Mouse (Mus musculus) erythroblast, embryonic 14.5 days (primary cell): Measurements from ENCODE around the gene Fam69a.

Experiments used
- GATA1 ChIP-seq: IDR thresholded peaks from 2 replicates; pipeline ENCODE4 v1.6.1; 2012; ENCODE audit warnings: low read length, inconsistent platforms, mixed read lengths
- TAL1 ChIP-seq: IDR thresholded peaks from 3 replicates; pipeline ENCODE4 v1.6.1; 2012; ENCODE audit warnings: low read length, inconsistent platforms, mixed read lengths

DNA sequence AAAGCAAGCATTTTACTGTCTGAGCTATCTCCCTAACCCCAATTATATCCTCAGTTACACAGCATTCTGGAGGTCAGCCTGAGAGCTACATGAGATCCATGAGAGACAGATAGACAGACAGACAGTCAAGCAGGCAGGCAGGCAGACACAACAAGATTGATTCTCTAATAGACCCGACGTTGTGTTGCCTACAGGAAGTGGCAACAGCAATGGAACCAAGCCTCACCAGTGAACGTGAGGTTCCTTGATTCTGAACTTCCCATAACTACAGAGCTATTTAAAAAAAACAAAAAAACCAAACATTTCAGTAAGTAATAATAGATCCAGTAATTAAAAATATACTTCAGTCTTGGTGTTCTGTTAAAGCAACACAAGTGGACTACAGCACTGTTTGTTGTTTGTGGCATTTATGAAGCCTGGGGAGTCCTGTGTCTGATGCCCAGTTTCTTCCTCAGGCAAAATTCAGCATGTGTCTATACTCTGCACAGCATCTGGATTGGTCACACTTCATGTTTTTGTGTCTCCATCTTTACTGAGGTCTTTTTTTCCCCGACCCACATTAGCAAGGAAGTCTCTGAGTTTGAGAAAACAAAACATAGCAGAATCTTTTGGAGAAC, 19.9 kb downstream of the Fam69a start:
- no peak for TF ChIP-seq TAL1
- TF ChIP-seq GATA1: no peak
